Mouse (Mus musculus) liver, embryonic 13.5 days (tissue): ENCODE data around the gene Art4. TPM values are rescaled to one million over a fixed set of nuclear protein-coding genes. Genes with fewer than 3 reads are reported as not detected.

Source experiments
- ATAC-seq: fragments of 200-750 bp; cut with Nextera tagmentation; 2 replicates; pipeline ENCODE4 v1.8.0; 2017; ENCODE audit warnings: low read depth, mild to moderate bottlenecking, moderate number of reproducible peaks, moderate library complexity
- DNase-seq: peaks from one replicate; pipeline ENCODE4 v3.0.0; 2022
- H3K27ac ChIP-seq: fragments of 300-500 bp; sonication (generic); 2 replicates; pipeline ENCODE4 v1.5.1; 2015; ENCODE audit warnings: moderate library complexity, mild to moderate bottlenecking, inconsistent platforms
- H3K27me3 ChIP-seq: fragments of 300-500 bp; sonication (generic); 2 replicates; pipeline ENCODE4 v1.6.1; 2015; ENCODE audit warnings: mild to moderate bottlenecking, inconsistent platforms
- H3K36me3 ChIP-seq: fragments of 300-500 bp; sonication (generic); 2 replicates; pipeline ENCODE4 v1.6.1; 2015; ENCODE audit warnings: mild to moderate bottlenecking, inconsistent platforms
- H3K4me1 ChIP-seq: fragments of 300-500 bp; sonication (generic); replicated peaks from 2 replicates; pipeline ENCODE4 v1.6.1; 2015; ENCODE audit warnings: inconsistent platforms
- H3K4me2 ChIP-seq: fragments of 300-500 bp; sonication (generic); 2 replicates; pipeline ENCODE4 v1.6.1; 2015; ENCODE audit warnings: inconsistent platforms, mild to moderate bottlenecking, moderate library complexity
- H3K4me3 ChIP-seq: fragments of 300-500 bp; sonication (generic); replicated peaks from 2 replicates; pipeline ENCODE4 v1.5.1; 2015; ENCODE audit warnings: mild to moderate bottlenecking, inconsistent platforms
- H3K9ac ChIP-seq: fragments of 300-500 bp; sonication (generic); 2 replicates; pipeline ENCODE4 v1.6.1; 2015; ENCODE audit warnings: mild to moderate bottlenecking, inconsistent platforms
- H3K9me3 ChIP-seq: fragments of 300-500 bp; sonication (generic); replicated peaks from 2 replicates; pipeline ENCODE4 v1.6.1; 2016; ENCODE audit warnings: inconsistent platforms
- WGBS: fragments of 180-500 bp; shearing (Covaris S2); methylation state at CpG from one replicate; pipeline ENCODE4 v1.1.7; 2015; ENCODE audit not compliant: insufficient replicate concordance; 5-methylcytosine and 5-hydroxymethylcytosine counted together
- polyA plus RNA-seq: library from polyadenylated mRNA; unstranded; fragments of >200 nt; fragmentation: Nextera tagmentation; extraction: Ambion mirVana; gene quantifications from 2 replicates; pipeline ENCODE4 v1.2.1, GENCODE M21; 2015

Art4 gene
- polyA plus RNA-seq, 1 experiment from 2014 or later, result 28.8 TPM

DNA sequence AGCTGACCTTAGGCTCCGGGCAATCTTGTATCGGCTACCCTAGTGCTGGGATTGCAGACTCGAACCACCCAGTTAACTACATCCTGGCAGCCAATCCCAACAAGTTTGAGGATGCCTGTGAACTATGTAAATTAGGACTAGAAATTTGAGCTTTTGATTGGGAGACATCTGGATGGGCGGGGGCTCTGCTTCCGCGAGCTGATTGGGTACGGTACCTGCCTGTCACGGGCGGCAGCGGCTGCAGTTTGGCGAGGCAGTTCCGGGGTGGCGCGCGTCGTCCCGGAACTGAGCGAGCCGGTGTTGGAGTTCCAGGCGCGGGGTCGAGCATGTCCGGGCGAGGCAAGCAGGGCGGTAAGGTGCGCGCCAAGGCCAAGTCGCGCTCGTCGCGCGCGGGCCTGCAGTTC is 49.5 kb downstream of the Art4 start, which contains the start of gene H2afj:
H2afj (plus strand) TSS at position 231 of the 404 bp plus-strand sequence.
- ATAC-seq (peak; percentile 79), DNase-seq (peak; percentile 97)
- peaks cover 34% of the 10 kb centered on the region for H3K36me3 ChIP-seq
- peak within 1 kb of the TSS; percentile 93 for H3K4me2 ChIP-seq
- H3K9ac ChIP-seq, result peak within 1 kb of the TSS; percentile 97
- no peaks in the 10 kb centered on the region for H3K9me3 ChIP-seq
- 0% methylated on average over 34 of the region's 34 CpGs for WGBS
- peak within 1 kb of the TSS; percentile 94 for H3K4me3 ChIP-seq
- peak within 1 kb of the TSS; percentile 92 for H3K27ac ChIP-seq
- peaks cover 59% of the 10 kb centered on the region for H3K4me1 ChIP-seq
- H3K27me3 ChIP-seq, result no peaks in the 10 kb centered on the region

- H3K27me3 ChIP-seq, result no peaks in the 10 kb centered on the region
- WGBS, result 34% methylated on average over 18 of the region's 18 CpGs
- ATAC-seq (no peak), DNase-seq (no peak)
- H3K9ac ChIP-seq, result peak overlapping the region; percentile 72
- H3K4me2 ChIP-seq, result peak overlapping the region; percentile 86
- H3K27ac ChIP-seq, result peak overlapping the region; percentile 92
- no peaks in the 10 kb centered on the region for H3K9me3 ChIP-seq
- H3K4me3 ChIP-seq, result peak overlapping the region; percentile 94
- peaks cover 29% of the 10 kb centered on the region for H3K36me3 ChIP-seq
- H3K4me1 ChIP-seq, result peaks cover 62% of the 10 kb centered on the region
Measured at GRCm38 (mm10) chr6:136807395-136808013, 50.0 kb downstream of the Art4 start.

- Histone ChIP-seq H3K4me2 (peak overlapping the region; percentile 86), H3K4me3 (peak overlapping the region; percentile 94), H3K36me3 (peaks cover 22% of the 10 kb centered on the region), H3K27me3 (no peaks in the 10 kb centered on the region), H3K9ac (peak overlapping the region; percentile 72), H3K9me3 (no peaks in the 10 kb centered on the region), H3K27ac (peak overlapping the region; percentile 92), H3K4me1 (peaks cover 65% of the 10 kb centered on the region)
- WGBS, result 67% methylated on average over 5 of the region's 5 CpGs
- DNase-seq (no peak), ATAC-seq (no peak)
Measured at GRCm38 (mm10) chr6:136806819-136807218, 50.7 kb downstream of the Art4 start.

DNA sequence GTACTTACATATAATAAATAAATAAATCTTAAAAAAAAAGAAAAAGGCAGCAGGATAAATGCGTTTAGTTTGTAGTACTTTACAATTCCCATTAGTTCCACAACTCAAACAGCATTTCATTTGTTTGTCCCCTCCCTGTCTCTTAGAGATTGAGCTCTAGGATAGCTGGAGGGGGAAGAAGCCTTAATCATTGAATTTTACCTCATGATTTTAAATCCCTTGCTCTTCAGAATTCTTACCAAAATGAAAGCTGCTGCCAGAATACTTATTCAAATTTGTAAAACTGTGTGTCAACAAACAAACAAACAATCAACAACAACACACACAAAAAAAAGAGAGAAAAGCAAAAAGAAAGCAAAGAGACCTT is 52.1 kb downstream of the Art4 start:
- Histone ChIP-seq H3K4me1 (peaks cover 70% of the 10 kb centered on the region), H3K27ac (peak overlapping the region; percentile 100), H3K4me2 (peak overlapping the region; percentile 88), H3K36me3 (peaks cover 9% of the 10 kb centered on the region), H3K9ac (peak overlapping the region; percentile 73; the same call in 1 of the 2 replicates), H3K27me3 (no peaks in the 10 kb centered on the region), H3K4me3 (peak overlapping the region; percentile 71; the same call in 1 of the 2 replicates), H3K9me3 (no peaks in the 10 kb centered on the region)
- DNase-seq (no peak), ATAC-seq (no peak)
- 81% methylated on average over 1 of the region's 1 CpGs for WGBS

GRCm38 (mm10) chr6:136804705-136805408 is 52.7 kb downstream of the Art4 start:
- Histone ChIP-seq H3K4me2 (peak overlapping the region; percentile 88), H3K9ac (peak overlapping the region; percentile 73), H3K27me3 (no peaks in the 10 kb centered on the region), H3K9me3 (no peaks in the 10 kb centered on the region), H3K27ac (peak overlapping the region; percentile 100), H3K4me3 (peak overlapping the region; percentile 71), H3K36me3 (peaks cover 3% of the 10 kb centered on the region; the same call in 1 of the 2 replicates), H3K4me1 (peaks cover 68% of the 10 kb centered on the region)
- DNase-seq (peak; percentile 27), ATAC-seq (no peak)
- WGBS, result 11% methylated on average over 9 of the region's 9 CpGs

DNA sequence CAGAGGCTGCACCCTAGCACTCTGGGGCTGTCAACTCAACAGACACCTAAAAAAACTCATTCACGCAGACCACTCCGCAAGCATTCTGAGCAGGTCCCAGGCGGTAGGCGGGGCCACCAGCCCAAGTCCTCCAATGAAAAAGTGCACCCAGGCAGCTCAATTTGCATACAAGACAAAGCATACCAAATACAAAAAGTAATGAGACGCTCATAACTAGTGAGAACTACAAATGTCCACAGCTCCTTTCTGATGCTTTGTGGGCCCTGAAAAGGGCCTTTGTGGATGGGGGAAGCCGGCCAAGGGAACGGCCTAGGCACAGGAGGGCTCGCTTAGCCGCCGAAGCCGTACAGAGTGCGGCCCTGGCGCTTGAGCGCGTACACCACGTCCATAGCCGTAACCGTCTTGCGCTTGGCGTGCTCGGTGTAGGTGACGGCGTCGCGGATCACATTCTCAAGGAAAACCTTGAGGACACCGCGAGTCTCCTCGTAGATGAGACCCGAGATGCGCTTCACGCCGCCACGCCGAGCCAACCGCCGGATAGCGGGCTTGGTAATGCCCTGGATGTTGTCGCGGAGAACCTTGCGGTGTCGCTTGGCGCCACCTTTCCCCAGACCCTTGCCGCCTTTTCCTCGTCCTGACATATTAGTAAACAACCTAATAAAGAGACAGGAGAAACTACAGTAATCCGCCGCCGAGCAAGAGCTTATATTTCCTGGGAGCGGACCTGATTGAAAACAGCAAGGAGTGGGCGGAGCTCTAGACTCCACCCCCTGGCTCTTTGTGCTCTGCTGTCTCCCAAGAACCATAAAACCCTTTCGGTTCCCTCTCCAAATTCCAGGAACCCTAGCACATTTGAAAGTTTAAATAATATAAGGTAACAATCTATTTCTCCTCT is 53.5 kb downstream of the Art4 start, which contains the start of gene Hist4h4:
Hist4h4 (minus strand) TSS at position 677 of the 895 bp plus-strand sequence.
- Histone ChIP-seq H3K27me3 (no peaks in the 10 kb centered on the region), H3K27ac (peak within 1 kb of the TSS; percentile 100), H3K9ac (peak within 1 kb of the TSS; percentile 94), H3K4me3 (peak within 1 kb of the TSS; percentile 71), H3K36me3 (no peaks in the 10 kb centered on the region), H3K9me3 (no peaks in the 10 kb centered on the region), H3K4me2 (peak within 1 kb of the TSS; percentile 88), H3K4me1 (peaks cover 67% of the 10 kb centered on the region)
- DNase-seq (peak; percentile 92), ATAC-seq (peak; percentile 76)
- WGBS, result under 1% methylated on average over 50 of the region's 50 CpGs

- Histone ChIP-seq H3K4me1 (peaks cover 73% of the 10 kb centered on the region), H3K27ac (peak overlapping the region; percentile 100)
Measured at GRCm38 (mm10) chr6:136803093-136803738, 54.3 kb downstream of the Art4 start.

DNA sequence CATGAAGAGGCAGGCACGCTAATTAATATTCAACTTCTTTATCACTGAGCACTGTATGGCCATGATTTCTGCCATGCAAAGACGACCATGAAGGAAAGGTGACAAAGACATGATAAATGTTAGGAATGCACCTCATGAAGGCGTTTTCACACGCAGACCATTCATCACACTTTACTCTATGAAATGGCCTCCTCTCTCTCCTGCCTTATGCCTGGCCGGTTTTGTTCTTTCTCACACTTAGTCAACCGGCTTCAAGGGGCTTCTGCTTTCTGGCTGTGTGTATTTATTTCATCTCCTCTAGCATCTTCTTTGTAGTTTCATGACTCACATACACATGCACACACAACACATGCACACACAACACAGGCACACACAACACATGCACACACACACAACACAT is 56.3 kb downstream of the Art4 start:
- Histone ChIP-seq H3K27me3 (no peaks in the 10 kb centered on the region), H3K4me3 (no peak overlapping the region), H3K36me3 (no peaks in the 10 kb centered on the region), H3K9me3 (no peaks in the 10 kb centered on the region), H3K4me2 (peak overlapping the region; percentile 15), H3K4me1 (peaks cover 70% of the 10 kb centered on the region), H3K9ac (peak overlapping the region; percentile 55), H3K27ac (peak overlapping the region; percentile 63)
- ATAC-seq (no peak), DNase-seq (no peak)
- WGBS, result 69% methylated on average over 6 of the region's 6 CpGs

More at GRCm38 (mm10) chr6:136803093-136803738, 54.3 kb downstream of the Art4 start:
- Histone ChIP-seq H3K9me3 (no peaks in the 10 kb centered on the region), H3K4me2 (peak overlapping the region; percentile 88), H3K27me3 (no peaks in the 10 kb centered on the region), H3K36me3 (no peaks in the 10 kb centered on the region), H3K4me3 (peak overlapping the region; percentile 71), H3K9ac (peak overlapping the region; percentile 94)
- 4% methylated on average over 12 of the region's 12 CpGs for WGBS
- peak; percentile 34 for DNase-seq
- no peak for ATAC-seq

DNA sequence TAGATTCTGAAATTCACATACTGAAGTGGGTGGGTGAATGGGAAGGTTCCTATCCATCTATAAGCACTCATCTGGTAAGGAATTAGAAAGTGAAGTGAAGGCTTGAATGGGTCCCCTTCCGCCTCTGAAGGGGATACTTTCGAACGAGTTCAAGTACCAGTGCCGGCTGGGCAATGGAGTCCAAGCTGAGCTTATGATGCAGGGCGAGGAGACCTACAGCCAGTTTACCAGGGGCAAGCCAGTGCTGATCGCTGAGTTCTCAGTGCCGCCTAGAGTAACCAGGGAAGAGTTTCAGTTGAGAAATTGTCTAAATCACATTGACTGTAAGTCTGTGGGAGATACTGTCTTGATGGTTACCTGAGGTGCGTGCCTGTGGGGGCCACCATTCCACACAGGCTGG is 56.8 kb downstream of the Art4 start:
- Histone ChIP-seq H3K9ac (peak overlapping the region; percentile 55), H3K4me2 (peak overlapping the region; percentile 15; the same call in 1 of the 2 replicates), H3K27ac (peak overlapping the region; percentile 63), H3K27me3 (no peaks in the 10 kb centered on the region), H3K36me3 (no peaks in the 10 kb centered on the region), H3K4me1 (peaks cover 66% of the 10 kb centered on the region), H3K9me3 (no peaks in the 10 kb centered on the region), H3K4me3 (no peak overlapping the region)
- WGBS, result 85% methylated on average over 8 of the region's 8 CpGs
- ATAC-seq, result no peak
- no peak for DNase-seq
